Mouse (Mus musculus) small intestine, adult 2 months (tissue): ENCODE results near the gene Klhl21. TPM values are rescaled to one million over a fixed set of nuclear protein-coding genes. Genes with fewer than 3 reads are reported as not detected.

Experiments
- H3K27ac ChIP-seq: fragments of 200-500 bp; 2 replicates; pipeline ENCODE4 v1.5.1; 2012; ENCODE audit warnings: low read depth, low read length, control low read depth, inconsistent platforms; ENCODE audit not compliant: insufficient read depth
- H3K27me3 ChIP-seq: fragments of 200-500 bp; 2 replicates; pipeline ENCODE4 v1.6.1; 2012; ENCODE audit warnings: mild to moderate bottlenecking, moderate library complexity, low read length, inconsistent platforms; ENCODE audit not compliant: control insufficient read depth, insufficient read depth
- H3K36me3 ChIP-seq: fragments of 200-500 bp; 2 replicates; pipeline ENCODE4 v1.6.1; 2012; ENCODE audit warnings: mild to moderate bottlenecking, low read length, control low read depth, inconsistent platforms; ENCODE audit not compliant: control insufficient read depth, insufficient read depth
- H3K4me1 ChIP-seq: fragments of 200-500 bp; 2 replicates; pipeline ENCODE4 v1.6.1; 2012; ENCODE audit warnings: low read length, inconsistent platforms, mixed read lengths; ENCODE audit not compliant: control insufficient read depth, insufficient read depth, insufficient read length
- H3K4me3 ChIP-seq: fragments of 200-500 bp; 2 replicates; pipeline ENCODE4 v1.5.1; 2012; ENCODE audit warnings: low read depth, mild to moderate bottlenecking, control low read depth, inconsistent platforms, low read length, moderate library complexity
- CTCF ChIP-seq: fragments of 200-500 bp; IDR thresholded peaks from 2 replicates; pipeline ENCODE4 v1.5.1; 2012; ENCODE audit warnings: low read depth, mild to moderate bottlenecking, control low read depth, inconsistent platforms, low read length, moderate library complexity, mixed read lengths; ENCODE audit not compliant: insufficient replicate concordance, insufficient read length; ENCODE audit errors: extremely low read depth
- POLR2A ChIP-seq: fragments of 200-500 bp; IDR thresholded peaks from 2 replicates; pipeline ENCODE4 v1.6.1; 2012; ENCODE audit warnings: low read depth, mild to moderate bottlenecking, control low read depth, inconsistent platforms, low read length, moderate library complexity
- WGBS: fragments of 180-500 bp; shearing (Covaris S2); methylation state at CpG from one replicate; pipeline ENCODE4 v1.1.7; 2018; 5-methylcytosine and 5-hydroxymethylcytosine counted together
- polyA plus RNA-seq: library from polyadenylated mRNA; depleted of rRNA; stranded (reverse); fragments of >200 nt; gene quantifications from 2 replicates; pipeline ENCODE4 v1.2.3, GENCODE M21; 2012; rRNA removed

Klhl21 gene
- 18.6 and 19.8 TPM in 2 replicates for polyA plus RNA-seq

- H3K4me1 ChIP-seq, result peaks cover 29% of the 10 kb centered on the region
- under 1% methylated on average over 45 of the region's 45 CpGs for WGBS
- TF ChIP-seq CTCF (no peak), POLR2A (peak; percentile 95)
- H3K36me3 ChIP-seq, result peaks cover 1% of the 10 kb centered on the region; the same call in 1 of the 2 replicates
- peak within 1 kb of the TSS; percentile 85 for H3K4me3 ChIP-seq
- H3K27ac ChIP-seq, result peak within 1 kb of the TSS; percentile 83
- H3K27me3 ChIP-seq, result no peaks in the 10 kb centered on the region
Measured at GRCm38 (mm10) chr4:152008622-152009075, at the start of gene Klhl21. Gene Klhl21, plus strand, starts transcription at chr4:152008803.

- Histone ChIP-seq H3K4me1 (no peaks in the 10 kb centered on the region), H3K4me3 (no peak overlapping the region), H3K27ac (no peak overlapping the region), H3K36me3 (peaks cover 49% of the 10 kb centered on the region), H3K27me3 (no peaks in the 10 kb centered on the region)
- 82% methylated on average over 11 of the region's 11 CpGs for WGBS
- no peak for TF ChIP-seq CTCF
- TF ChIP-seq POLR2A, result no peak
Measured at GRCm38 (mm10) chr4:151959849-151960512, 48.6 kb upstream of the Klhl21 start.

GRCm38 (mm10) chr4:151960513-151960854, 48.1 kb upstream of the Klhl21 start:
- Histone ChIP-seq H3K4me1 (no peaks in the 10 kb centered on the region), H3K27ac (no peak overlapping the region)
- WGBS, result 35% methylated on average over 3 of the region's 3 CpGs

GRCm38 (mm10) chr4:151962817-151963216, 45.8 kb upstream of the Klhl21 start:
- TF ChIP-seq POLR2A, result no peak
- TF ChIP-seq CTCF, result no peak
- Histone ChIP-seq H3K27ac (no peak overlapping the region), H3K4me3 (no peak overlapping the region), H3K4me1 (no peaks in the 10 kb centered on the region), H3K36me3 (peaks cover 44% of the 10 kb centered on the region), H3K27me3 (no peaks in the 10 kb centered on the region)
- 83% methylated on average over 3 of the region's 3 CpGs for WGBS

More at GRCm38 (mm10) chr4:151960513-151960854, 48.1 kb upstream of the Klhl21 start:
- no peaks in the 10 kb centered on the region for H3K27me3 ChIP-seq
- H3K4me3 ChIP-seq, result no peak overlapping the region
- TF ChIP-seq CTCF (no peak), POLR2A (no peak)
- H3K36me3 ChIP-seq, result peaks cover 49% of the 10 kb centered on the region

- Histone ChIP-seq H3K4me3 (no peak overlapping the region), H3K4me1 (no peaks in the 10 kb centered on the region), H3K27me3 (no peaks in the 10 kb centered on the region), H3K27ac (no peak overlapping the region), H3K36me3 (peaks cover 47% of the 10 kb centered on the region)
- TF ChIP-seq CTCF (no peak), POLR2A (no peak)
- WGBS, result 91% methylated on average over 26 of the region's 26 CpGs
Measured at GRCm38 (mm10) chr4:151968204-151968921, 40.2 kb upstream of the Klhl21 start.

- Histone ChIP-seq H3K4me1 (no peaks in the 10 kb centered on the region), H3K36me3 (peaks cover 49% of the 10 kb centered on the region), H3K27me3 (no peaks in the 10 kb centered on the region), H3K4me3 (no peak overlapping the region), H3K27ac (no peak overlapping the region)
- TF ChIP-seq POLR2A, result no peak
- TF ChIP-seq CTCF, result peak; percentile 55; the same call in 1 of the 2 replicates
- WGBS, result 76% methylated on average over 10 of the region's 10 CpGs
Measured at GRCm38 (mm10) chr4:151972221-151972967, 36.2 kb upstream of the Klhl21 start.
